Mouse (Mus musculus): ENCODE results near the gene Cpd.

GRCm38 (mm10) chr11:76752276-76752675 lies 94.5 kb downstream of the Cpd start:
- no peak for TF ChIP-seq CTCF (IDR thresholded peaks at IDR 0.05; ENCODE audit: control insufficient read depth, insufficient read depth, low read length)
- no peak for TF ChIP-seq POLR2A (IDR thresholded peaks at IDR 0.05; ENCODE audit: borderline replicate concordance, control insufficient read depth, low read depth, low read length)
